Mouse (Mus musculus): ENCODE measurements around the gene Gpr153.

The Gpr153 gene

GRCm38 (mm10) chr4:152264867-152265568 lies 9.0 kb upstream of the Gpr153 start:
- DNase-seq (ENCODE audit: low spot score in 2 of 2): no peak

GRCm38 (mm10) chr4:152265791-152266190 lies 8.2 kb upstream of the Gpr153 start:
- no peak for DNase-seq (ENCODE audit: low spot score in 2 of 2)

- peak in 1 of 2 experiments; percentile 73 for DNase-seq (ENCODE audit: low spot score in 2 of 2)
Observed at GRCm38 (mm10) chr4:152266236-152266895, 7.7 kb upstream of the Gpr153 start.

GRCm38 (mm10) chr4:152267748-152268369 lies 6.2 kb upstream of the Gpr153 start:
- no peak for DNase-seq (ENCODE audit: low spot score in 2 of 2)

- DNase-seq (ENCODE audit: low spot score in 2 of 2): no peak
Observed at GRCm38 (mm10) chr4:152269967-152270366, 4.1 kb upstream of the Gpr153 start.

- no peak for DNase-seq (ENCODE audit: low spot score in 2 of 2)
Observed at GRCm38 (mm10) chr4:152270599-152270998, 3.4 kb upstream of the Gpr153 start.

- DNase-seq (ENCODE audit: low spot score in 2 of 2): no peak
Observed at GRCm38 (mm10) chr4:152271334-152271733, 2.7 kb upstream of the Gpr153 start.

- no peak for DNase-seq (ENCODE audit: low spot score in 2 of 2)
Observed at GRCm38 (mm10) chr4:152272006-152272405, 2.0 kb upstream of the Gpr153 start.

- DNase-seq (ENCODE audit: low spot score in 2 of 2): no peak
Observed at GRCm38 (mm10) chr4:152272449-152273049, 1.5 kb upstream of the Gpr153 start.

GRCm38 (mm10) chr4:152273191-152273590 lies 841 bp upstream of the Gpr153 start:
- no peak for DNase-seq (ENCODE audit: low spot score in 2 of 2)

GRCm38 (mm10) chr4:152274681-152275131 lies 674 bp downstream of the Gpr153 start:
- DNase-seq (ENCODE audit: low spot score in 2 of 2): no peak

- no peak for DNase-seq (ENCODE audit: low spot score in 2 of 2)
Observed at GRCm38 (mm10) chr4:152276389-152277347, 2.6 kb downstream of the Gpr153 start.

- no peak for DNase-seq (ENCODE audit: low spot score in 2 of 2)
Observed at GRCm38 (mm10) chr4:152277916-152278315, 3.9 kb downstream of the Gpr153 start.

GRCm38 (mm10) chr4:152278986-152279385 lies 5.0 kb downstream of the Gpr153 start:
- peak in 1 of 2 experiments; percentile 70 for DNase-seq (ENCODE audit: low spot score in 2 of 2)

GRCm38 (mm10) chr4:152281601-152282000 lies 7.6 kb downstream of the Gpr153 start:
- DNase-seq (ENCODE audit: low spot score in 2 of 2): no peak

GRCm38 (mm10) chr4:152282721-152283120 lies 8.7 kb downstream of the Gpr153 start:
- DNase-seq (ENCODE audit: low spot score in 2 of 2): no peak

GRCm38 (mm10) chr4:152283186-152283950 lies 9.3 kb downstream of the Gpr153 start:
- peak; percentile 60 to 88 for DNase-seq (ENCODE audit: low spot score in 2 of 2)

GRCm38 (mm10) chr4:152285505-152285904 lies 11.5 kb downstream of the Gpr153 start:
- DNase-seq (ENCODE audit: low spot score in 2 of 2): peak in 1 of 2 experiments; percentile 48

- peak in 1 of 2 experiments; percentile 52 for DNase-seq (ENCODE audit: low spot score in 2 of 2)
Observed at GRCm38 (mm10) chr4:152286183-152286582, 12.2 kb downstream of the Gpr153 start.

GRCm38 (mm10) chr4:152286887-152287286 lies 12.9 kb downstream of the Gpr153 start:
- DNase-seq (ENCODE audit: low spot score in 2 of 2): no peak

All from left cerebral cortex, adult 9 months (tissue).